Mouse (Mus musculus): ENCODE measurements around the gene Gm5150. TPM values are rescaled to one million over a fixed set of nuclear protein-coding genes. Genes with fewer than 3 reads are reported as not detected.
"Not testable (repeated sequence)": the region's sequence is repeated elsewhere in the genome, so short reads cannot be mapped to it uniquely, and the experiment has no call there.

Gene Gm5150
- total RNA-seq (2021) = not detected
- long read RNA-seq, experiment 1 = 0 reads
- long read RNA-seq, experiment 2 = 0 reads

DNA sequence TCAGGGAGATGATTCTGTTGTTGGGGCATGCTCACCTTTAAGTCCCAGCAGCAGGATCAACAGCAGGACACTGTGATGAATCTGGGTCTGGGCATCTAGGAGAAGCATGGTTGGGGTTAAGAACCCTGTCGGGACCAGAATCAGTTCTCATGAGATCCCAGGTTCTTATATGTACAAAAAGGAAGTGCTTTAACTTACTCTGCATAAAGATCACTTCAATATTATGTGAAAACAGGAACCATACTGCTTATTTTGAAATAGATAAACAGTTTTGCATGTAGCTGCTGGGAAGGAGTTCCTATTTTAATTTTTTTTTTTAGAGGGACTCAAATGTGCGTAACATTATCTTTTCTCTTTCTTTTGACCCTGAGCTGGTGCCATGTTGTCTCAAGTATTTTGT is at the start of gene Gm5150:
Gene Gm5150, minus strand, starts transcription at position 223 of the 400 bp plus-strand sequence.
- DNase-seq (ENCODE audit: low spot score in 2 of 2) = no peak

DNA sequence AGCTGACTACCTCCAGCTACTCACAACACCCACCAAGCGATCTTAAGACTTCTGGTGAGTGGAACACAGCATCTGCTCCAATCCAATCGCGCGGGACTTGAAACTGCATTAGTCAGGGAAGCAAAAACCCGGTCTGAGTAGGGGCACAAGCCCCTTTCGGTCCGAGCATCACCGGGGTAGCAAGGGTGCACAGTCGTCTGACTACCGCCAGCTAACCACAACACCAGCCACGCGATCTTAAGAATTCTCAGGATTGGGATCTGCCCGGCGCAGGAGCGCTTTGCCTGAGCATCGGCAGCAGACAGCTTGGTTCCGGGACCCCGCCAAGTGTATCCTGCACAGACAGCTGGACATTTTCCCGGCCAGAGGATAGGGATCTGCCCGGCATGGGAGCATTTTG is 45.5 kb upstream of the Gm5150 start:
- not testable (repeated sequence) for DNase-seq (ENCODE audit: low spot score in 2 of 2)

DNA sequence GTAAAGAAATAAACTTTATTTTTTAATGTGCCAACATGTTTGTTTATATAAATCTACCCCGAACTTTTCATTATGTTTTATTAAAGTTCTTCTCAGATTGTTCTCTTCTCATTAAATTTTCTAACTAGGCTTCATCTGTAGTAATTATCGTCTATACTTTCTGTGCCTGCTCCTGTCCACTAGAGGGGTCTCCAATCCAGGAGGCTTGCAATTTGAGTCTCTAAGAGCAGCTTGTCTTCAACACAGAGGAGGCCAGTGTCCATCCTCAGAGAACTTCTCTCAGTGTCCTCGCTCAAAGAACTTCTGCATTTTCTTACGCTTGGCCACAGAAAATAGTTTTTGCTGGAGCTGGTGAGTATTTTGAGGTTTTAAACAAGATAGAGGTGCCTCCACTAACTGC is 41.1 kb upstream of the Gm5150 start:
- no peak for DNase-seq (ENCODE audit: low spot score in 2 of 2)

DNA sequence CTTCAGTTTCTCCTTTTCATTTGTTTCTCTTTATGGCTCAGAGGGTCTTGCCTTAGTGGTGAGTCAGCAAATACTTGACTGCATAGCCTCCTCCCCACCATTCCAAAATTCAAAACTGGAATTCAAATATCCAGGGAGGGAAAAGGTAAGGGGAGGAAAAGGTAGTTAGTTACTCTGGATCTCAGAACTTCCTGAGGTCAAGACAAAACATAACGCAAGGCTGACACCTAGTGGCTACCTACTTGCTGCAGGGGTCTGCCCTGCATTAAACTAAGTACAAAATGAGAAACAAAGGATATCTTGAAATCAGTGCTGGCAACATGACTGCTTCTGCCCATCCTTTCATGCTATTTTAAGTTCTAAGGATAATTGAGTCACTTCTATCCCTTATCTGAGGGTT is 37.1 kb upstream of the Gm5150 start:
- DNase-seq (ENCODE audit: low spot score in 2 of 2) = peak; percentile 49

DNA sequence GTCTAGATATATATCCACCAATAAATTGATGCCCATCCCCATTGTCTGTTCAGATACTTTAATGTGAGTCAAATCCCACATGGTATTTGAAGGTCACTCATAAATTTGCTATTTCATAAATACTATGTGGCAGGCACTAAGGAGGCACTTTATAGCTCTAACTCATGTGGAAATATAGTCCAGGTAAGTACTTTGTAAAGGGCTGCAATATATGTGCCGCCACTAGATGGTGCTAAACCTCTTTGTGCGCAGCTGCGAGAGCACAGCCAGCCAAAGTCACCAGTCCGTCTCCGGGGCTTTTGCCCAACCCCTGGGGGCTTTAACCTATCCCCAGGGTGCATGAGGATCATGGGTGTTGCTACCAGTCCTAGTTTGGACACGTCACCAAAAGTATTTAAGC is 18.8 kb upstream of the Gm5150 start:
- DNase-seq (ENCODE audit: low spot score in 2 of 2) = peak; percentile 50 to 69

DNA sequence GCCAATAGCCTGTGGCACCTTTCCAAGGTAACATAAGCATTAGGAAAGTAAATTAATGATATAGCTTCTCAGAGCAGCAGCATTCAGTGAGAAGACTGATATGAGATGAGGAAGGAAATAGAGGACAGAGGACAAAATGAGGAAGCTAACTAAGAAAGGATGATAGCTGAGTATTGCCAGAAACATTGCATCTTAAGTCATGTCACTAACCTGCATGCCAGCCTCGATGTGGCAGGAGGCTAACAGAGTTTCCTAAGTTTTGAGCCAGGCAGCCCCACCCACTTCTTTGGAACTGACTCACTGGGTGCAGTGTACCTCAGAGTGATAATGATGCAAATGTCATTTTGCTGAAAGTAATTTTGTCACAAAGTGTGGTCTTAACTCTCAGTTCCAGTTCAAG is 16.0 kb upstream of the Gm5150 start:
- no peak for DNase-seq (ENCODE audit: low spot score in 2 of 2)

DNA sequence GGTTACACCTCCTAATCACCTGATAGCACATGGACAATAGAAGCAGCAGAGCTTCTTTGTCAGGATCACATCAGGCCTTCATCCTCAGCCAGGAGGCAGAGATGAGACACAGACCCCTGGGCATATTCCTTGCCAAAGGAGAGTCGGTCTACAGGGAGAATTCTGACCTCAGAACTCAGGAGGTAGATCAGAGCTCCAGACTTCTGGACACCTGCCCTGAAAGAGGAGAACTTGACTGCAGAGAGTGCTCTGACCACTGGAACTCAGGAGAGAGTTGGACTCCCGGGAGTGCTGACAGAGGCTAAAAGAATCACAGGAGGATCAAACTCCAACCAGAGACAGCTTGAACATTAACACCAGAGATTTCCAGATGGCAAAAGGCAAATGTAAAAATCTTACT is 8.2 kb upstream of the Gm5150 start:
- DNase-seq (ENCODE audit: low spot score in 2 of 2) = not testable (repeated sequence)

DNA sequence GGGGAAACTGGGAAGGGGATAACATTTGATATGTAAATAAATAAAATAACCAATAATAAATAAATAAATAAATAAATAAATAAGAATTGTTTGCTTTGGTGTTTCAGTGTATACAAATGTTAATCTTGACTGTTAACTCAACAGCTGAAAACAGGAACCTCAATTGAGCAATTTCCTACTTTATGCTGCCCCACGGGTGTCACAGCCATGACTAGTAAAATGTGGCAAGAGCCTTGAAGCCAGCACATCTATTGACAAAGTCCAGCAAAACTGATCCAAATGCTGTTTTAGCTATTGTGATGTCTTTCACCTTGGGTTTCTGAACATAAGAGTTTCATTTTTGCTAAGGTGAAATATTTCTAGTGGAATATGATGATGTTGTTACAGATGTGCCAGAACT is 1.6 kb upstream of the Gm5150 start:
- DNase-seq (ENCODE audit: low spot score in 2 of 2) = no peak

DNA sequence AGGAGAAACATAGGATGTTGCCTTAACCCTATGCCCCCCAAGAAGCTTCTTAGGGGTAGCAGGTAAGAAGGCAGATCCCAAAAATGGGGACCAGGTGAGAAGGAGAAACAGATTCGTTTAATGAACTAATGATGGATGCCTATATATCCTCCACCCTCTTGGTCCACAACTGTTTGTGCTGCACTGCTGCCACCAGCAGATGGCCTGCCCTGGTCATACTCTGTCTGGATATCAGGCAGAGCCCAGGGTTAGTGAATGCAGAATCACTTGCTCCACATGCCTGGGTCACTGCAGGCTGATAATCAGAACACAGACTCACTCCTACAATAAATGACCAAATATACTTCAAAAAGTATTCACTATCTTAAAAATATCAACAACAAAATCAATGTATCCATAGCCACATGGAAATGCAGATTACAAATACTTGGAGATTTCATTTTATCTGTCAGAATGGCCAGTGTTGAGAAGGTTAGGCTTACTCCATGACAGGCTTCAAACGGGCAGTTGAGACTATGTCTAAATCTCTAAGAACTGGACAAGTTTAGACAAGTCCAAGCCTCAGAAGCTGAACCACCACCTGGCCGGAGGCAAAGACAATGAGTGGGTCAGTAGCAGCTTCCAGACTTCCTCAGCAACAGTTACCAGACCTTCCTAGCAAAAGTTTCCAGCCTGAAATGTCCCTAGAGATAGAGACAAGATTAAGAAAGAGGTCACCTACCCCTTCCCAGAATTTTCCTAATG is 2.2 kb downstream of the Gm5150 start:
- DNase-seq (ENCODE audit: low spot score in 2 of 2) = no peak

DNA sequence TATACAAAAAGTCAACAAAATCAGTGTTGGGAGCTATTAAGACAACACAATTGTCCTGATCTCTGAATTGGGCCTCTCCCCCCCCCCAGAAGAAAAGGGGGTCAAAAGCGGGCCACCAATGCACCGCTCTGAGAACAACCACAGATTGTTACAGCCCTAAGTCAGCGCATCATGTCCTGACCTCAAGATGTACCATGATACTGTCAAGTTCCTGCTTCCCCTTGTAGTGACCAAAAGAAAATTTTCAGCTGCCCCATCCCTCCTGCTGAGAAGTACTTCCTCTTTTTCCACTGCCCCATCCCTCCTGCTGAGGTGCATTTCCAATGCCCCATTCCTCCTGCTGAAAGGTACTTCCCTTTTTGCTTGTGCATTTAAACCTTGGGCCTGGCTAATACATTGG is 6.8 kb downstream of the Gm5150 start:
- DNase-seq (ENCODE audit: low spot score in 2 of 2) = not testable (repeated sequence)

DNA sequence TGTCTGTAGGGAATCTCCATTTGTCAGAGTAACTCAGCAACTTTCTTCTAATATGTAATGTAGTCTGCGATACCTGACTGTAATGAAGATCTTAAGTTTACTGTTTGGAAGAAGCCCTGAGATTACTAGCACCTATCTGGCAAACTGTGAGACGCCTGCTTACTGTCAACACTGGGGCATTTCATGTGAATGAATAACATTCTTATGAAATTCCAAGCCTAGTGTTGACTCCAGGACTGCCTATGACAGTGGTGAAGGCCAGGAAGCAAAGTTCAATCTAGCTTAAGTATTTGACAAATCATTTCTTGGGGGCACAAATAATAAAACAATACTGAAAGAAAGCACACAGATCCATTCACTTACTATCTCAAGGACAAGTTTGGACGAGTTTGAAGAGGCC is 24.0 kb downstream of the Gm5150 start:
- DNase-seq (ENCODE audit: low spot score in 2 of 2) = no peak

DNA sequence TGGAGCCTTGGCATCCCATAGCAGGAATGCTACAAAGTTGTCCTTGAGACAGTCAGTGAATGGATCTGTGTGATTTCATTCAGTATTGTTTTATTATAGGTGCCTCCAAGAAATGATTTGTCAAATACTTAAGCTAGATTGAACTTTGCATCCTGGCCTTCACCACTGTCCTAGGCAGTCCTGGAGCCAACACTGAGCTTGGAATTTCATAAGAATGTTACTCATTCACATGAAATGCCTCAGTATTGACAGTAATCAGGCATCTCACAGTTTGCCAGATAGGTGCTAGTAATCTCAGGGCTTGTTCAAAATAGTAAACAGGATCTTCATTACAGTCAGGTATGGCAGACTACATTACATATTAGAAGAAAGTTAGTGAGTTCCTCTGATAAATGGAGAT is 49.3 kb downstream of the Gm5150 start:
- no peak for DNase-seq (ENCODE audit: low spot score in 2 of 2)

Small RNAs within 50 kb of the gene (microRNA-seq; reads per million reads assigned to microRNA genes)
- gene Gm24694 = 0 reads per million in 2 experiments

Other genes with a start within 250 kb of the Gm5150 start
- gene Sirpb1c, start 157.9 kb downstream of the Gm5150 start, total RNA-seq (2021) = not detected